Mouse (Mus musculus) limb, embryonic 11.5 days (tissue): ENCODE results near the gene Dbndd1. TPM values are rescaled to one million over a fixed set of nuclear protein-coding genes. Genes with fewer than 3 reads are reported as not detected.
A peak's percentile ranks its signal among the peaks of the same experiment; 100 is the strongest.

Experiments used
- ATAC-seq: fragments of 200-750 bp; cut with Nextera tagmentation; 2 replicates; pipeline ENCODE4 v1.8.0; 2017; ENCODE audit warnings: low read depth; ENCODE audit not compliant: insufficient number of reproducible peaks, low FRiP score, low TSS enrichment
- DNase-seq: peaks from one replicate; pipeline ENCODE4 v3.0.0-alpha.2; 2015; ENCODE audit warnings: low spot score
- H3K27ac ChIP-seq: fragments of 300-500 bp; sonication (generic); replicated peaks from 2 replicates; pipeline ENCODE4 v1.5.1; 2014; ENCODE audit warnings: low read depth, mild to moderate bottlenecking, low read length
- H3K27me3 ChIP-seq: fragments of 300-500 bp; sonication (generic); 2 replicates; pipeline ENCODE4 v1.6.1; 2014; ENCODE audit warnings: mild to moderate bottlenecking, low read length, mixed read lengths; ENCODE audit not compliant: control insufficient read depth, insufficient read depth
- H3K36me3 ChIP-seq: fragments of 300-500 bp; sonication (generic); 2 replicates; pipeline ENCODE4 v1.6.1; 2014; ENCODE audit warnings: mild to moderate bottlenecking, low read length, moderate library complexity, mixed read lengths; ENCODE audit not compliant: control insufficient read depth, insufficient read depth
- H3K4me1 ChIP-seq: fragments of 300-500 bp; sonication (generic); 2 replicates; pipeline ENCODE4 v1.6.1; 2014; ENCODE audit warnings: low read length, mixed read lengths; ENCODE audit not compliant: control insufficient read depth, insufficient read depth
- H3K4me2 ChIP-seq: fragments of 300-500 bp; sonication (generic); 2 replicates; pipeline ENCODE4 v1.6.1; 2014; ENCODE audit warnings: low read depth, mild to moderate bottlenecking, moderate library complexity; ENCODE audit not compliant: severe bottlenecking
- H3K4me3 ChIP-seq: fragments of 300-500 bp; sonication (generic); 2 replicates; pipeline ENCODE4 v1.5.1; 2014; ENCODE audit warnings: low read depth, low read length
- H3K9ac ChIP-seq: fragments of 300-500 bp; sonication (generic); 2 replicates; pipeline ENCODE4 v1.6.1; 2014; ENCODE audit warnings: mild to moderate bottlenecking, low read length
- H3K9me3 ChIP-seq: fragments of 300-500 bp; sonication (generic); 2 replicates; pipeline ENCODE4 v1.6.1; 2016; ENCODE audit warnings: low read length; ENCODE audit not compliant: control insufficient read depth
- WGBS: fragments of 180-500 bp; shearing (Covaris S2); extraction: QIAGEN DNeasy Blood & Tissue Kit; methylation state at CpG from one replicate; pipeline ENCODE4 v1.1.7; 2014; 5-methylcytosine and 5-hydroxymethylcytosine counted together
- polyA plus RNA-seq: library from polyadenylated mRNA; unstranded; fragments of >200 nt; fragmentation: Nextera tagmentation; extraction: Ambion mirVana; gene quantifications from 2 replicates; pipeline ENCODE4 v1.2.1, GENCODE M21; 2014

Dbndd1 gene
- polyA plus RNA-seq, 1 experiment from 2014 or later, result 9.8 TPM

DNA sequence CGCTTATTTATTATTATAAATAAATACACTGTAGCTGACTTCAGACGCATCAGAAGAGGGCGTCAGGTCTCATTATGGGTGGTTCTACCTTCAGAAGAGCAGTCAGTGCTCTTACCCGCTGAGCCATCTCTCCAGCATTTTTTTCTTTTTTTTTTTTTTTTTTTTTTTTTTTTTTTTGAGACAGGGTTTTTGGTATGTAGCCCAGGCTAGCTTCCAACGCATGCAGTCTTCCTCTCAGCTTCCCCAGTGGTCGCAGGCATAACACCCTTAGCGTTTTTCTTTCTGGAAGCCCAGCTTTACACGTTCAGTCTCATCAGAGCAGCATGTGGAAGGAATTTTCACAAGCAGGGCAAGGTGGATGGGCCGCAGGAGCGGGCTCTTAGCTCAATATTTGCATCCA, 2.9 kb upstream of the Dbndd1 start:
- 37% methylated on average over 10 of the region's 10 CpGs for WGBS
- peaks cover 17% of the 10 kb centered on the region for H3K4me1 ChIP-seq

DNA sequence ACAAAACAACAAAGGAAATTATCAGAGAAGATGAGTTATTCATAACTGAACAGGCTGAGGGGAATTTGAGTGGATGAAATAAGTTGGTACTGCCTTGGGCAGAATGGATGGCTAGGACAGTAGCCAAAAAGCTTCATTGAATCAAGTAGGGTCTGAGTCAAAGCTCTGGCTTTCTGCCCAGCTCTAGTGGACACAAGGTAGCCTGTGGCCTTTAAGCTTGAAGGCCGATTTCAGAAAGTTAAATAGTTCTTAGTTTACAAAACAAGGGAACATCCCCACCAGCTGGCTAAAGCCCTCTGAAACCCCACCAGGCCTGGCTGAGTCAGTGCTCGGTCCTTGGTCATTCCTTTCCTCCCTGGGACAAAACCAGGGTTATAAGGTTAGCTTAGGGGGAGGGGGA, 1.3 kb upstream of the Dbndd1 start:
- Histone ChIP-seq H3K27ac (no peak overlapping the region), H3K4me2 (no peak overlapping the region), H3K27me3 (peaks cover 10% of the 10 kb centered on the region; the same call in 1 of the 2 replicates), H3K4me3 (no peak overlapping the region), H3K4me1 (peaks cover 17% of the 10 kb centered on the region), H3K9me3 (no peaks in the 10 kb centered on the region), H3K36me3 (no peaks in the 10 kb centered on the region), H3K9ac (no peak overlapping the region)
- no peak for ATAC-seq
- DNase-seq, result no peak
- WGBS, result 46% methylated on average over 2 of the region's 2 CpGs

More for the DNA sequence above, 2.9 kb upstream of the Dbndd1 start:
- no peaks in the 10 kb centered on the region for H3K9me3 ChIP-seq
- peak overlapping the region; percentile 59 for H3K4me3 ChIP-seq
- peak overlapping the region; percentile 26; the same call in 1 of the 2 replicates for H3K4me2 ChIP-seq
- ATAC-seq (no peak), DNase-seq (no peak)
- H3K27me3 ChIP-seq, result peaks cover 10% of the 10 kb centered on the region; the same call in 1 of the 2 replicates
- H3K27ac ChIP-seq, result no peak overlapping the region
- H3K36me3 ChIP-seq, result no peaks in the 10 kb centered on the region
- H3K9ac ChIP-seq, result no peak overlapping the region

DNA sequence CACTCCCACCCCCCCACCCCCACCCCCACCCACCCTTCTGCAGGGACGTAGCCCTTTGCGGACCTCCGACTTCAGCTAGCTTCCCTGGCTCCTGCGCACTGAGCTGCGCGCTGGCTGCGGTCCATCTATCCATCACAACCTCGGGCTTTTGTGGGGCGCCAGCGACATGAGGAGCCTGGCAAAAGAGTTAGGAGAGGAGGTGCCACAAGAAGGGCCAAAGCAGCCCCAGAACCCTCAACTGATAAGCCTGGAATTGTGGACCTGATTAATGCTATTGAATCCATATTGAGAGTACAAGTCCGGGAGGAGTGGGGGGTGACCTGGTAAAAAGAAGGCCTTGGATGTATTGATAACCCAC, 256 bp upstream of the Dbndd1 start:
- 2% methylated on average over 11 of the region's 11 CpGs for WGBS

DNA sequence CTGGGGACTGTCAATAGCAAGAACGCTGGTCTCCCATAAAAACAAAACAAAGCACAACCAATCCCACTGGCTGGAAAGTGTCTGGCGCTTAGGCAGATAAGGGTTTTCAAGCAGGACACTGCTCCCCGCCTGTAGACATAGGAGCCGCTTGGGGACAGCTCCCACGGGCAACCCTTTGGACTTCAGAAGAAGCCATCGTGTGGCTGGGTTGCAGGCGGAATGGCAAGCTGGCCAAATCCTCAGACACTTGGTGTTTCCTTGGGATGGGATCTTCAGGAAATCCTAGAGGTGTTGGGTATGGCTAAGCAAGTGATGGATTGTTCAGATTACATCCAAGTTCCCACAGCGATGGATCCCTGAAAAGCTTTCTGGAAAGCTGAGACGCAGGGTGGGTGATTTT, 1.1 kb downstream of the Dbndd1 start:
- DNase-seq (peak; percentile 35), ATAC-seq (no peak)
- Histone ChIP-seq H3K9ac (peak overlapping the region; percentile 69), H3K4me3 (peak overlapping the region; percentile 64), H3K4me2 (peak overlapping the region; percentile 93), H3K36me3 (no peaks in the 10 kb centered on the region), H3K27me3 (peaks cover 10% of the 10 kb centered on the region; the same call in 1 of the 2 replicates), H3K9me3 (no peaks in the 10 kb centered on the region), H3K4me1 (peaks cover 12% of the 10 kb centered on the region), H3K27ac (no peak overlapping the region)
- WGBS, result 4% methylated on average over 9 of the region's 9 CpGs

More for the DNA sequence above, 256 bp upstream of the Dbndd1 start:
- Histone ChIP-seq H3K27me3 (peaks cover 10% of the 10 kb centered on the region; the same call in 1 of the 2 replicates), H3K9me3 (no peaks in the 10 kb centered on the region), H3K4me3 (peak overlapping the region; percentile 64), H3K4me2 (peak overlapping the region; percentile 93), H3K36me3 (no peaks in the 10 kb centered on the region), H3K4me1 (peaks cover 17% of the 10 kb centered on the region), H3K27ac (no peak overlapping the region), H3K9ac (no peak overlapping the region)
- no peak for ATAC-seq
- no peak for DNase-seq

DNA sequence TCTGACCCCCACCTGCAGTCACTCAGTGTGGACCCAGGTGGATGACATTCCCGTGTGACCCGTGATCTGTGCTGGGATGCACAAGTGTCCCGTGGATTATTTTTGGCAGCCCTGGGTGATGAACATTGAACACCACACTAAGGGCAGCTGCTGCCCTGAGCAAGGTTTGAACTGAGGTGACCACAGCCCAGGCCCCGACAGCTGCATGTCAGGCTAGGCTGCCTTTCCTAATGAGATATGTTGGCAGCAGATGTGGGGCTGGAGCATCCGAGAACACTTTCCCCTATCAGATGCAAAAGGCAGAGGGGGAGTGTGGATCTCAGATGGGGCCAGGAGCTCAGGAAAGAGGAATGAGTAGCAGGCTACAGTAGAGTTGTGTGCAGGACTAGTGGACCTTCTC, 4.4 kb downstream of the Dbndd1 start:
- ATAC-seq, result no peak
- Histone ChIP-seq H3K9me3 (no peaks in the 10 kb centered on the region), H3K4me1 (peaks cover 9% of the 10 kb centered on the region), H3K9ac (no peak overlapping the region), H3K4me2 (no peak overlapping the region), H3K36me3 (0 out of 2 replicates have a peak, but pooled peaks cover 3% of the 10 kb centered on the region), H3K4me3 (no peak overlapping the region), H3K27me3 (peaks cover 10% of the 10 kb centered on the region; the same call in 1 of the 2 replicates), H3K27ac (no peak overlapping the region)
- DNase-seq, result no peak
- 73% methylated on average over 5 of the region's 5 CpGs for WGBS

DNA sequence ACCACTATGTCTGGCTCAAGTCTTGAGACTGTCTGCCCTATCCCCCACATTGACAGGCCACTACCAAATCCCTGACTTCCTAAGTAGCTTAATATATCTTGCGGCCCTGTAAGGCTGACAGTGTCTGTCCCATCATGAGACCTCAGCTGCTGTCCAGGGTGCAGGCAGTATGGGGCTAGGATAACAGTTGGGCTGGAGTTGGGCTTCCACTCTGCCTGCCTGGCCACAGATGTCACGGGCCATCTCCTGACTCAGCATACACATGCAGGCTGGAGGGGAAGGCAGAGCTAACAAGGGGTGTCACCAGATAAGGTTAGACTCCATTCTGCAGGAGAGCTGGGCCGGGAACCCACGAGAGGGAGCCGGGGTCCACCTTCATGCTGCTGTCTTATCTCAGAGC, 8.1 kb downstream of the Dbndd1 start:
- Histone ChIP-seq H3K4me1 (no peaks in the 10 kb centered on the region), H3K27me3 (no peaks in the 10 kb centered on the region), H3K4me2 (no peak overlapping the region), H3K9ac (no peak overlapping the region), H3K27ac (no peak overlapping the region), H3K9me3 (no peaks in the 10 kb centered on the region), H3K4me3 (no peak overlapping the region), H3K36me3 (peaks cover 17% of the 10 kb centered on the region)
- ATAC-seq (no peak), DNase-seq (no peak)
- 94% methylated on average over 5 of the region's 5 CpGs for WGBS

DNA sequence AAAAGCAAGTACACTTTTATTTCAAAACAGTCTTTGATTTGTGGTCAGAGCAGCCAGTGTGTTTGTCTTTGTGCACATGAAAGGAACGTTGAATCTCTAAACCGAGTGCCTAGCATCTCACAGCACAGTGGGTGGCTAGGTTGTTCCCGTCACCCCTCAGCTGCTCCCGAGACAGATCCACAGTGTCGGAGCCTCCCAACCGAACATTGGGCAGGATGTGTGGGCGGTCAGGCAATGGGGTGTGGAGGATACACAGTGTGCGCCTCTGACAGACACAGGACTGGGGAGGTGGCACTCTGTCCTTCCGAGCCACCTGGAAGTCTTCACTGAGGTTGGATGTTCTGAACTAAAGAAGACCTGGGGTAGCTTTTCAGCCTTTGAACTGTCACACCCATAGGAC, 9.6 kb downstream of the Dbndd1 start:
- Histone ChIP-seq H3K4me1 (no peaks in the 10 kb centered on the region), H3K36me3 (peaks cover 26% of the 10 kb centered on the region), H3K27me3 (no peaks in the 10 kb centered on the region), H3K4me3 (no peak overlapping the region), H3K4me2 (no peak overlapping the region), H3K9ac (no peak overlapping the region), H3K27ac (no peak overlapping the region), H3K9me3 (no peaks in the 10 kb centered on the region)
- ATAC-seq, result no peak
- WGBS, result 90% methylated on average over 9 of the region's 9 CpGs
- DNase-seq, result no peak

DNA sequence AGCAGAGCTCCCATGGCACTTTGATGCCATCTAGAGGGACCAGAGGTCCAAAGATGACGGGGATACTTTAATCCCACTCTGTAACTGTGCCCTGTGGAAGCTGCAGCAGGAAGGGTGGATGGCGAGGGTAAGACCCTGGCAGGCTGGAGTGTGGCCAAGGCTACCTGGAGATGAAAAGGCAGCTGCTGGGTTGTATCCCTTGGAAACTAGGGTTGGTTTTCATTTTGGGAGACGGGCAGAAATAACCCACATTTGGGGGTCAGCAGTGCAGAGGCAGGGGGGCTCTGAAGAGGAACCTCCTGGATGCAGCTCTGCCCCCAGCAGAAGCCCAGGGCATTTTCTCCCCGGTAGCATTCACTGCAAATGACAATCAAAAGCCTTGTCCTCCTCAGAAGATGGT, 10.0 kb downstream of the Dbndd1 start:
- Histone ChIP-seq H3K9ac (no peak overlapping the region), H3K27me3 (no peaks in the 10 kb centered on the region), H3K36me3 (peaks cover 26% of the 10 kb centered on the region), H3K4me3 (no peak overlapping the region), H3K27ac (no peak overlapping the region), H3K4me1 (no peaks in the 10 kb centered on the region), H3K4me2 (no peak overlapping the region), H3K9me3 (no peaks in the 10 kb centered on the region)
- DNase-seq (no peak), ATAC-seq (no peak)
- 89% methylated on average over 4 of the region's 4 CpGs for WGBS

DNA sequence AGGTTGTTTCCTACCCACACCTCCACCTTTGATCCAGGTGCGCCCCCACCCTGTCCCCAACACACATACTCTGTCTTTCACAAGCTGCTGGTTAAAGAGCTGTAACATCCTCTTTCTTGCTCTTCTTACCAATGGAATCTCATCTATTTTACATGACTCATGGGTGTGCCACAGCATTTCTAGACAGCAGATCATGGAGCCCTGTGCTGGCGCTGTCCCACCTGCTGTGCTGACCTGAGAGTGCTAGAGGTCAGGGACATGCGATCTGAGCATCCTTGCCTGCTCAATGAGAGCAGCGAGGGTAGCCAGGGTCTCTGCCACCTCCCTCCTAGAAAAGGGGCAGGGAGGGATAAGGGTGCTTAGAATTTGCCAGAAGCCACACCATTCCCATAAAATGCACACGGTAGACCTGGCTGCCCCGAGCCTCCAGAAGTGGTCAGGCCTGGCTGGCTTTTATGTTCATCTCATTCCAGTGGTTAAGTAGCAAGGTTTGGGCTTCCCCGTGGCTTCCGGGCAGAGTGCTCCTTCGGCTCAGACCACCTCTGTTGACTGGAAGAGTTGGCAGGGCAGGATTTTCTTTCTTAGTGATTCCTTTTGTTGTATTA, 10.6 kb downstream of the Dbndd1 start:
- ATAC-seq, result no peak
- H3K36me3 ChIP-seq, result peaks cover 29% of the 10 kb centered on the region
- no peak for DNase-seq
- no peaks in the 10 kb centered on the region for H3K27me3 ChIP-seq
- no peak overlapping the region for H3K4me3 ChIP-seq
- no peak overlapping the region for H3K27ac ChIP-seq
- H3K9me3 ChIP-seq, result no peaks in the 10 kb centered on the region
- H3K9ac ChIP-seq, result no peak overlapping the region
- no peak overlapping the region for H3K4me2 ChIP-seq
- 91% methylated on average over 9 of the region's 9 CpGs for WGBS
- H3K4me1 ChIP-seq, result no peaks in the 10 kb centered on the region
